Mouse (Mus musculus) megakaryocyte, adult 5-6 weeks (primary cell): ENCODE measurements around the gene Irf4. TPM values are rescaled to one million over a fixed set of nuclear protein-coding genes. Genes with fewer than 3 reads are reported as not detected.

ENCODE experiments used
- ATAC-seq: 2 replicates; pipeline ENCODE4 v1.8.0; 2016; ENCODE audit warnings: mild to moderate bottlenecking, inconsistent platforms; ENCODE audit not compliant: poor library complexity, severe bottlenecking
- total RNA-seq, 2 experiments: library from RNA; stranded (forward) in 1 of 2; stranded (reverse) in 1 of 2; fragments of 153-499, 151-499 nt in 1 of 2; fragments of 221-1000, 200-1000 nt in 1 of 2; gene quantifications; 2 replicates each; pipeline versions ENCODE4 v1.2.3 to v1.2.4; 2015 to 2017

Irf4 gene
- total RNA-seq (2015) (13.0 and 14.1 TPM in 2 replicates), total RNA-seq (2017) (12.4 and 13.4 TPM in 2 replicates)

DNA sequence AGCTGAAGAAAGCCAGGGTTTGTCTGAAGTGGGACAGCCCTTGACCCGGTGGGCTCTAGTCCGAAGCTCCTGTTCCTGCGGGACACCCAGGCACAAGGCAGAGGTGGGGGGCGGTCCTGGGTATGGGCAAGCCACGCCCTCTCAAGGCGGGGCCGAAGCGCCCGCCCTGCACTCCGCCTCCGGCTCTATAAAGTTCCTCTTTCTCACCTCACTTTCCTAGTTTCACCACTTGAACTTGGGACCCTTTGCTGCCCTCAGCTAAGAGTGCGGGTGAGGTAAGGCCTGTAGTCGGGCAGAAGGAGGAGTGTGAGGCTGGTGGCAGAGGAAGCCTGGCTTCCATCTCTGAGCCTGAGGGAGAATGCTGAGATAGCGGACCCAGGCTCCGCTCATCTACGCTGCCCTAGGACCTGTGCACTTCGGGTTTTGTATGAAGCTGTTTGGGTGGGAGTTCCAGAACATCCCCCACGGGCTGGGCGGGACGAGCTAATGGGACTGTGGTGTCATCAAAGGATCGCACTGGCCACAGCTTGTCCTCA, at the start of gene Irf4:
Irf4 (plus strand) TSS at position 206 of the 536 bp plus-strand sequence.
- ATAC-seq = peak; percentile 93

- no peak for ATAC-seq
These were observed 46.3 kb upstream of the Irf4 start for GRCm38 (mm10) chr13:30702695-30703094.

GRCm38 (mm10) chr13:30704246-30705095, 44.6 kb upstream of the Irf4 start:
- no peak for ATAC-seq

DNA sequence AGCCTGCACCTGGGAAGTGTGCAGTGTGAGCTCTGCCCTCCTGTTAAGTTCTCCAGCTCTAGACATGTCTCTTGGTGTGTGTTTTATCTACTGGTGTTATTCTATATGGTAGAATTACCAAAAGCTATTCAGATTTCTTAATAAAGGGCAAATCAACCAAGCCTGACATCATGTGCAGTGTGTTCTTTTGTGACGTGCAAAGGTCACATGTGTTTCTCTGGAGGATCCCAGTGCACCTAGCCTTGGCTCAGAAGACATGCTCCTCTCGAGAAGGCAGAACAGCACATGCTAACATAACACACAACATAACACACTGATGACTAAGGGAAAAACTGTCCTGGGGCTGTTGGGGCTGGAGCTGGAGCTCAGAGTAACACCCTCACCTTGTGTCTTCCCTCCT, 38.0 kb upstream of the Irf4 start:
- no peak for ATAC-seq

DNA sequence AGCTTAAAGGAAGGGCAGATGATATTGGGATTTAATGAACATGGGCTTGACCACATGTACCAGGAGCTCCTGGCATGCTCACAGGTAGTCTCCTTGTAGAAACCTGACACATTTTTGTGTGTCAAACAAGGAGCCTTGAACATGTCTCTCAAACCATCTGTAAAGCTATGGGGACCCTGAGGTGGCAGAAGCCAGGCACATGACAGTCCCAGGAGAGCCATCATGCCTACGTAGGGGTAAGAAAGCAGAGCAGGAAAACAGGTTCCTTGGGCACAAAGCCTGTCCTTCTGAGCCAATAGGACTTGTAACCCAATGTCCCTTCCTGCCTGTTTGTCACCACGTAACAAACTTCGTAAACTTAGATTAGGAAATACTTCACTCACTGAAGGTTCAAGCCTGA, 37.3 kb upstream of the Irf4 start:
- ATAC-seq = no peak

GRCm38 (mm10) chr13:30712280-30712679, 36.7 kb upstream of the Irf4 start:
- ATAC-seq = no peak

DNA sequence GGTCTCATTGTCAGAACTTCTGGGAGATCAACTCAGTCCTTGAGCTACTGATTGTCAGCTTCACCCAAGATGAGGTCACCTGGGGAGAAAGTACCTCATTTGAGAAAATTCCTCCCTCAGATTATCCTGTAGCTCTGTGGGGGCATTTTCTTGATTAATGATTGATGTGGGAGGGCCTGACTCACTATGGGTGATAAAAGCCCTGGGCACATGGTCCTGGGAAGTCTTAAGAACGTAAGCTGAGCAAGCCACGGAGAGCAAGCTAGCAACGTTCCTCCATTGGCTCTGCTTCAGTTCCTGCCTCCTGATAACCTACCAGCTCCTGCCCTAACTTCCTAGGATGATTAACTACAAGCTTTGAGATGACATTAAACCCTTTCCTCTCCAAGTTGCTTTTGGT, 35.4 kb upstream of the Irf4 start:
- ATAC-seq = no peak

GRCm38 (mm10) chr13:30714552-30714951, 34.5 kb upstream of the Irf4 start:
- ATAC-seq = peak; percentile 84

- no peak; the same call in 1 of the 2 replicates for ATAC-seq
These were observed 34.0 kb upstream of the Irf4 start for GRCm38 (mm10) chr13:30715060-30715459.

DNA sequence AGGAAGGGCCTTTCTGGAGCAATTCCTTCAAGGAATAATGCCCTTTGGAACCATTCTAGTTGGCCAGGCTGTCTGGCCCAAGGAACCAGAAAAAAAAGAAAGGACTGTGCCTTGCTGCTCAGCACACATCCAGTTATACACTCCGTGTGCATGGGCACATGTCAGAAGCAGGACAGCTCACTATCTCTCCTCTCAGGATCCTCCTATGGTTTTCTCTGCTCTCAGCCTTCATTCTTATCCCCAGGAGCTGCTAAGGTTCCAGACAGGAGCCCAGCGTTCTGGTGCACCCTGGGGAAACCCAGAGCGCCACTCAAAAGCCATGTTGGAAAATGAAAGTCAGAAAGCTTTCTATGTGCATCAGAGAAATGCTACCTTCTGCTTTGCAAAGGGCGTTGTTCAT, 33.5 kb upstream of the Irf4 start:
- ATAC-seq = no peak

DNA sequence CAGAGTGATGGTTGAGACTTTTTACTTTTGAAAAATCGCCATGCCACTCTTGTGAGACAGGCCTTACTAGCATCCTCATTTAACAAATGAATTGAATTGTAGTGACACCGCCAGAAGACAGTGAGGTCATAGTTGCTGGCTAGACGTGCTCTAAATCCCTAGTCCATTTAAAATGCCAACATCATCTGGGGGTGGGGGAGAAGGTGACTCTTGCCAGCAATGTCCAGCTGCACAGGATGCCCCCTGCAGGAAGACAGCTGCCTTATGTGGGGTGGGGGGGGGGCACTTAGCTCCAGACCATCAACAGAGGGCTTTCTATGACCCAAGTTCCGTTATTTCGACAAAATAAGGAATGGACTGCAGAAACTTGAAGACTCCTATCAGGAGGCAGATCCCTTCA, 32.4 kb upstream of the Irf4 start:
- no peak for ATAC-seq

DNA sequence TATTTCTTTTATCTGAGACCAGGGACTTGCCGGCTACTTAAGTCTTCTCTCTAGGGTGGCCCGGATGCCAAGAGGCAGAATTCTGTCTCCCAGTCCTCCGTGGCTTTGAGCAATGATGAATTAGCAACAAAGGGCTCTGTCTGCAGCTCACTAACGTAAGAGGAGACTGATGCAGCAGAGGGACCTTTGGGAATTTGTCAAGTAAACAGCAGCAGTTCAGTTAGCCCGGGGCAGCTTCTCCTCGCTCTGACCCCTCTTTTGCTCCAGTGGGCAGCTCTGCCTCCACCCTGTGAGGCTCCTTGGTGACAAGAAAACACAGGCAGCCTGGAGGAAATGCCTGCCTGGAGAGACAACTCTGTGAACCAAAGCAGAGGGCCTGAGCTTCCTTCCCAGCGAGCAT, 26.4 kb upstream of the Irf4 start:
- no peak for ATAC-seq

DNA sequence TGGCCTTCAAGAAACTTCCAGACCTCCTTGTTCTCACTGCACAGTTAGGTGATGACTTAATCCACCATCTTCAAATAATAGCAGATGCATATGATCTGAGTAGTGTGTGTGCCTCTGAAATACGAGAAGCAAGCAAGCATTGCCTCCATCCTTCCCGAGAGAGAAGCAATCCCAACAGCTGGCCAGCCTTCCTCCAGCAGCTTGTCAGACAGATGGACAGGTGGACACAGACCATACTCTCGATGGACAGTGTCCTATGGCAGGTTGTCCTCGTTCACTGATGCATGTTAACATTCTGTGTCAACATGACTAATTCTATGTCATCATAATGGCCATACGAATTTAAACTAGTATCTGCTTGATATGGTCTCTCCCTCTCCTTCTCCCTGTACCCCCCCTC, 25.8 kb upstream of the Irf4 start:
- no peak for ATAC-seq

GRCm38 (mm10) chr13:30723858-30724257, 25.2 kb upstream of the Irf4 start:
- ATAC-seq = no peak

DNA sequence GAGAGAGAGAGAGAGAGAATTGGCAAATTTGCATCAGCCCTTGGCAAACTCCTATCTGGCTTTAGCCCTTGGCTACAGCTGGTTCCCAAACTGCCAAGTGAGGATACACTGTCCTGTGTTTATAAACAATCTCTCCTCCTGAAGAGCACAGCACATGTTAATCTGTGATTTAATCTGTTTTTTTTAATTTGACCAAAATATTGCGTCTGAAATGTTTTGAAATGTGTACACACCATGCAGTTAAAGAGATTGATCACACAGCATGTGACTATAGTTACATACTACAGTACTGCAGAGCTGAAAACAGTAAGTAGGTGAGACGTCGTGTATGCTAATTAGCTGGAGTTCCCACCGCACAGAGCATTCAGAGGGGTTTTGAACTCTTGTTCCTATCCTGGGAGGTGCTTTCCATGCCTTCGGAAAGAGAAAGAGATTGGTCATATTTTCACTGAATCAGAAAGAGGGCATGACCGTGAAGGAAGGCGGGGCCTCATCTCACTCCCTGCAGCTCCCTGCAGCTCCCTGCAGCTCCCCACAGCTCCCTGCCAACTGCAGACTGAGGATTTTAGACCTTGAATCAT, 24.2 kb upstream of the Irf4 start:
- no peak for ATAC-seq

GRCm38 (mm10) chr13:30726879-30727278, 22.1 kb upstream of the Irf4 start:
- ATAC-seq = no peak

GRCm38 (mm10) chr13:30728155-30728554, 20.9 kb upstream of the Irf4 start:
- ATAC-seq = peak; percentile 89

- ATAC-seq = no peak
These were observed 19.8 kb upstream of the Irf4 start for GRCm38 (mm10) chr13:30729245-30729644.

- no peak for ATAC-seq
These were observed 18.8 kb upstream of the Irf4 start for GRCm38 (mm10) chr13:30730104-30730793.

DNA sequence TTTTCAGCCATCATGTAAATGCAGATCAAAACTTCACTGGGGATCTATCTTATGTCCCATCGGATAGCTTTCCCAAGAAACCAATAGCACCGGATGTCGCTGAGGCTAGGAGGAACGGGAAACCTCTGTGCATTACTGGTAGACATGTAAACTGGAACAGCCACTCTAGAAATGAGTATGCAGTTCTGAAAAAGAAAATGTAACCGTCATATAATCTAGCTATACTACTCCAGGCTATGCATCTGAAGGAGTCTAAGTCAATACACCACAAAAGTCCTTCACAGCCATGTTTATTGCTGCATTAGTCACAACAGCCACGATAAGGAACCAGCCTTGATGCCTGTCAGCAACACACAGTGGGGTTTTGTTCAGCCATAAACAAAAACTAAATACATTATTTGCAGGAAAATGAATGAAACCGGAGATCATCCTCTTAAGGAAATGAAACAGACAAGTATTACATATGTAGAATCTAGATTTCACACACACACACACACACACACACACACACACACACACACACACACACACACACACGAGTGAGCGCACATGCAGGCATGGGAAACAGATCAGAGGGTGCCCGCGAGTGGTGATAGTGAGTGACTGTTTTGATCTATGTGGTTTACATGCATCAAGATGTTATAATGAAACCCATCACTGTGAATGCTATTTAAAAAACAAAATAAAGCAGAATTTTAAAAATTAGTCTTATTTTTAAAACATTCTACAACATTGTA, 16.1 kb upstream of the Irf4 start:
- no peak for ATAC-seq

GRCm38 (mm10) chr13:30736721-30737120, 12.3 kb upstream of the Irf4 start:
- ATAC-seq = no peak
